Mouse (Mus musculus) neural tube, embryonic 15.5 days (tissue): ENCODE results near the gene Apold1. TPM values are rescaled to one million over a fixed set of nuclear protein-coding genes. Genes with fewer than 3 reads are reported as not detected.

ENCODE experiments used
- polyA plus RNA-seq: library from polyadenylated mRNA; unstranded; fragments of >200 nt; fragmentation: Nextera tagmentation; extraction: Ambion mirVana; gene quantifications from 2 replicates; pipeline ENCODE4 v1.2.1, GENCODE M21; 2015

The Apold1 gene
- polyA plus RNA-seq, 1 experiment from 2014 or later: 4.1 TPM

Other genes starting within 250 kb of the Apold1 start
- 5.2 and 6.6 TPM in 2 replicates for gene Dusp16, start 189.1 kb upstream of the Apold1 start, polyA plus RNA-seq
- gene Crebl2, start 151.6 kb upstream of the Apold1 start, polyA plus RNA-seq: 3.9 and 4.6 TPM in 2 replicates
- 31.2 and 37.0 TPM in 2 replicates for gene Gpr19, start 83.1 kb upstream of the Apold1 start, polyA plus RNA-seq
- 15.7 and 17.3 TPM in 2 replicates for gene Cdkn1b, start 61.3 kb upstream of the Apold1 start, polyA plus RNA-seq
- gene Ddx47, start 29.9 kb downstream of the Apold1 start, polyA plus RNA-seq: 74.6 and 86.6 TPM in 2 replicates
- gene Gprc5a, start 83.9 kb downstream of the Apold1 start, polyA plus RNA-seq: 0.40 and 3.3 TPM in 2 replicates
- not detected in 2 replicates for gene Gprc5d, start 136.6 kb downstream of the Apold1 start, polyA plus RNA-seq
- gene Fam234b, start 216.3 kb downstream of the Apold1 start, polyA plus RNA-seq: 99.6 and 105 TPM in 2 replicates
- gene Hebp1, start 216.3 kb downstream of the Apold1 start, polyA plus RNA-seq: 6.2 and 10.8 TPM in 2 replicates